Mouse (Mus musculus) embryonic fibroblast, embryonic 13.5 days (primary cell): ENCODE measurements around the gene Znrf3.

Experiments
- CTCF ChIP-seq: IDR thresholded peaks from 2 replicates; pipeline ENCODE4 v1.5.1; 2011; ENCODE audit warnings: mild to moderate bottlenecking, control low read depth, low read length, moderate library complexity, borderline replicate concordance; ENCODE audit not compliant: insufficient read depth
- POLR2A ChIP-seq: IDR thresholded peaks from 2 replicates; pipeline ENCODE4 v1.6.1; 2011; ENCODE audit warnings: low read depth, mild to moderate bottlenecking, control low read depth, low read length, moderate library complexity

- TF ChIP-seq CTCF (no peak), POLR2A (no peak)
These were observed 113.8 kb downstream of the Znrf3 start for GRCm38 (mm10) chr11:5330851-5331250.
